Mouse (Mus musculus): ENCODE results near the gene Ss18l2. TPM values are rescaled to one million over a fixed set of nuclear protein-coding genes. Genes with fewer than 3 reads are reported as not detected.
A peak's percentile ranks its signal among the peaks of the same experiment; 100 is the strongest.

Gene Ss18l2
- polyA plus RNA-seq, 1 experiment from 2014 or later, result 134 TPM

GRCm38 (mm10) chr9:121673716-121674115 lies 36.4 kb upstream of the Ss18l2 start:
- Histone ChIP-seq H3K27me3 (ENCODE audit: control insufficient read depth, insufficient read depth, low read length) (peaks cover 10% of the 10 kb centered on the region), H3K4me3 (ENCODE audit: low read depth, low read length) (no peak overlapping the region), H3K4me2 (ENCODE audit: low read depth) (no peak overlapping the region), H3K4me1 (ENCODE audit: control insufficient read depth, insufficient read depth, low read length) (peaks cover 10% of the 10 kb centered on the region; the same call in 1 of the 2 replicates), H3K9me3 (ENCODE audit: control insufficient read depth, low read length) (no peaks in the 10 kb centered on the region), H3K36me3 (ENCODE audit: control insufficient read depth, insufficient read depth, low read length) (no peaks in the 10 kb centered on the region), H3K9ac (ENCODE audit: low read length) (no peak overlapping the region), H3K27ac (ENCODE audit: low read depth, low read length) (no peak overlapping the region)
- WGBS, result 87% methylated on average over 5 of the region's 5 CpGs
- DNase-seq (ENCODE audit: low spot score) (no peak), ATAC-seq (ENCODE audit: insufficient read depth, low FRiP score, low TSS enrichment) (no peak)

GRCm38 (mm10) chr9:121675011-121675410 lies 35.1 kb upstream of the Ss18l2 start:
- DNase-seq (ENCODE audit: low spot score), result no peak
- no peak overlapping the region for H3K4me2 ChIP-seq (ENCODE audit: low read depth)
- peaks cover 9% of the 10 kb centered on the region; the same call in 1 of the 2 replicates for H3K4me1 ChIP-seq (ENCODE audit: control insufficient read depth, insufficient read depth, low read length)
- no peak overlapping the region for H3K27ac ChIP-seq (ENCODE audit: low read depth, low read length)
- ATAC-seq (ENCODE audit: insufficient read depth, low FRiP score, low TSS enrichment), result no peak
- no peak overlapping the region for H3K4me3 ChIP-seq (ENCODE audit: low read depth, low read length)
- H3K27me3 ChIP-seq (ENCODE audit: control insufficient read depth, insufficient read depth, low read length), result peaks cover 8% of the 10 kb centered on the region
- no peaks in the 10 kb centered on the region for H3K9me3 ChIP-seq (ENCODE audit: control insufficient read depth, low read length)
- H3K9ac ChIP-seq (ENCODE audit: low read length), result no peak overlapping the region
- H3K36me3 ChIP-seq (ENCODE audit: control insufficient read depth, insufficient read depth, low read length), result no peaks in the 10 kb centered on the region
- 85% methylated on average over 9 of the region's 9 CpGs for WGBS

- Histone ChIP-seq H3K4me3 (ENCODE audit: low read depth, low read length) (no peak overlapping the region), H3K9me3 (ENCODE audit: control insufficient read depth, low read length) (no peaks in the 10 kb centered on the region), H3K27ac (ENCODE audit: low read depth, low read length) (no peak overlapping the region), H3K4me2 (ENCODE audit: low read depth) (no peak overlapping the region), H3K27me3 (ENCODE audit: control insufficient read depth, insufficient read depth, low read length) (peaks cover 3% of the 10 kb centered on the region; the same call in 1 of the 2 replicates), H3K9ac (ENCODE audit: low read length) (no peak overlapping the region), H3K36me3 (ENCODE audit: control insufficient read depth, insufficient read depth, low read length) (no peaks in the 10 kb centered on the region), H3K4me1 (ENCODE audit: control insufficient read depth, insufficient read depth, low read length) (peaks cover 7% of the 10 kb centered on the region; the same call in 1 of the 2 replicates)
- no peak for DNase-seq (ENCODE audit: low spot score)
- 94% methylated on average over 2 of the region's 2 CpGs for WGBS
- no peak for ATAC-seq (ENCODE audit: insufficient read depth, low FRiP score, low TSS enrichment)
Measured at GRCm38 (mm10) chr9:121675556-121675955, 34.6 kb upstream of the Ss18l2 start.

DNA sequence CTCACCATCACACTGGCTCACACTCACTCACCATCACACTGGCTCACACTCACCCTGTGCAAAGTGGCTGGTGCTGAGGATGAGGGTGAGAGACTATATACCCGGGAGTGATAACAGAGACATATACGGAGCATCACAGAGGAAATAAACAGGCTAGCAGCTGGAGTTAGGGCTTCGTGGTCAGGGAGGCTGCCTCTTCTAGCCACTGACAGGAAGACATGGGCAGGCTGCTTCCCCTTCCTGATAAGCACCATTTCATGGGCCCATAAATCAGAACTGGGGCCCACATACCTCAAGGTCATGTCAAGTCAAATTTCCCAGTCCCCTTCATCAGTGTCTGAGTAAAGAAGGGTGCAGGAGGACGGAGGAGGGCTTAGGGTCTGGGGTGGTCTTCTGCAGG lies 33.1 kb upstream of the Ss18l2 start:
- Histone ChIP-seq H3K4me2 (ENCODE audit: low read depth) (no peak overlapping the region), H3K9me3 (ENCODE audit: control insufficient read depth, low read length) (no peaks in the 10 kb centered on the region), H3K36me3 (ENCODE audit: control insufficient read depth, insufficient read depth, low read length) (no peaks in the 10 kb centered on the region), H3K9ac (ENCODE audit: low read length) (no peak overlapping the region), H3K4me1 (ENCODE audit: control insufficient read depth, insufficient read depth, low read length) (0 out of 2 replicates have a peak, but pooled peaks cover 5% of the 10 kb centered on the region), H3K4me3 (ENCODE audit: low read depth, low read length) (no peak overlapping the region), H3K27ac (ENCODE audit: low read depth, low read length) (no peak overlapping the region), H3K27me3 (ENCODE audit: control insufficient read depth, insufficient read depth, low read length) (no peaks in the 10 kb centered on the region)
- WGBS, result 84% methylated on average over 4 of the region's 4 CpGs
- ATAC-seq (ENCODE audit: insufficient read depth, low FRiP score, low TSS enrichment) (no peak), DNase-seq (ENCODE audit: low spot score) (no peak)

DNA sequence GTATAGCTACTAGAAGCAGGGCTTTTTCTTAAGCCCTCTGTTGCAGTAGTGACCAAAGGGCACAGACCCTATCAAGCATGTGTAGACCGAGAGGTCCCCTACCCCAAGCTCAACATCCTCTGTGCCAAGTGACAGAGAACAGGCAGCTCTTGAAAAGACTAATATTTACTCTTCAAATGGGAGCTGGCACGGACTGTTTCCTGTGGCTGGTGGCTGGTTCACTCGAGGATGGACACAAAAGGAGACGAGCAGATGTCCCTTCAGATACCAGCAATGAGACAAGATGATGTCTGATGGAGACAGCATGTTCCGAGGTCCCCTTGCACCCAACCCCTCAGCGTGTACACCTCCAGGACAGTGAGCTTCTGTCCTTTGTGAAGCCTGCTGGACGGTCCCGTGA lies 32.7 kb upstream of the Ss18l2 start:
- no peaks in the 10 kb centered on the region for H3K9me3 ChIP-seq (ENCODE audit: control insufficient read depth, low read length)
- WGBS, result 78% methylated on average over 8 of the region's 8 CpGs
- no peak overlapping the region for H3K4me3 ChIP-seq (ENCODE audit: low read depth, low read length)
- 0 out of 2 replicates have a peak, but pooled peaks cover 2% of the 10 kb centered on the region for H3K4me1 ChIP-seq (ENCODE audit: control insufficient read depth, insufficient read depth, low read length)
- H3K27me3 ChIP-seq (ENCODE audit: control insufficient read depth, insufficient read depth, low read length), result no peaks in the 10 kb centered on the region
- H3K27ac ChIP-seq (ENCODE audit: low read depth, low read length), result no peak overlapping the region
- H3K4me2 ChIP-seq (ENCODE audit: low read depth), result no peak overlapping the region
- H3K9ac ChIP-seq (ENCODE audit: low read length), result no peak overlapping the region
- H3K36me3 ChIP-seq (ENCODE audit: control insufficient read depth, insufficient read depth, low read length), result no peaks in the 10 kb centered on the region
- DNase-seq (ENCODE audit: low spot score), result no peak
- ATAC-seq (ENCODE audit: insufficient read depth, low FRiP score, low TSS enrichment), result no peak

- peak; percentile 61 for ATAC-seq (ENCODE audit: insufficient read depth, low FRiP score, low TSS enrichment)
- 0 out of 2 replicates have a peak, but pooled peaks cover 2% of the 10 kb centered on the region for H3K4me1 ChIP-seq (ENCODE audit: control insufficient read depth, insufficient read depth, low read length)
- H3K27me3 ChIP-seq (ENCODE audit: control insufficient read depth, insufficient read depth, low read length), result no peaks in the 10 kb centered on the region
- no peak overlapping the region for H3K9ac ChIP-seq (ENCODE audit: low read length)
- H3K4me3 ChIP-seq (ENCODE audit: low read depth, low read length), result no peak overlapping the region
- DNase-seq (ENCODE audit: low spot score), result peak; percentile 74
- no peak overlapping the region for H3K27ac ChIP-seq (ENCODE audit: low read depth, low read length)
- peaks cover 2% of the 10 kb centered on the region; the same call in 1 of the 2 replicates for H3K36me3 ChIP-seq (ENCODE audit: control insufficient read depth, insufficient read depth, low read length)
- H3K9me3 ChIP-seq (ENCODE audit: control insufficient read depth, low read length), result no peaks in the 10 kb centered on the region
- WGBS, result 19% methylated on average over 6 of the region's 6 CpGs
- no peak overlapping the region for H3K4me2 ChIP-seq (ENCODE audit: low read depth)
Measured at GRCm38 (mm10) chr9:121679549-121679948, 30.6 kb upstream of the Ss18l2 start.

- Histone ChIP-seq H3K27me3 (ENCODE audit: control insufficient read depth, insufficient read depth, low read length) (no peaks in the 10 kb centered on the region), H3K4me2 (ENCODE audit: low read depth) (no peak overlapping the region), H3K4me1 (ENCODE audit: control insufficient read depth, insufficient read depth, low read length) (0 out of 2 replicates have a peak, but pooled peaks cover 2% of the 10 kb centered on the region), H3K27ac (ENCODE audit: low read depth, low read length) (no peak overlapping the region), H3K36me3 (ENCODE audit: control insufficient read depth, insufficient read depth, low read length) (peaks cover 4% of the 10 kb centered on the region; the same call in 1 of the 2 replicates), H3K4me3 (ENCODE audit: low read depth, low read length) (no peak overlapping the region), H3K9me3 (ENCODE audit: control insufficient read depth, low read length) (no peaks in the 10 kb centered on the region), H3K9ac (ENCODE audit: low read length) (no peak overlapping the region)
- WGBS, result 75% methylated on average over 8 of the region's 8 CpGs
- no peak for DNase-seq (ENCODE audit: low spot score)
- ATAC-seq (ENCODE audit: insufficient read depth, low FRiP score, low TSS enrichment), result no peak
Measured at GRCm38 (mm10) chr9:121681191-121681590, 28.9 kb upstream of the Ss18l2 start.

DNA sequence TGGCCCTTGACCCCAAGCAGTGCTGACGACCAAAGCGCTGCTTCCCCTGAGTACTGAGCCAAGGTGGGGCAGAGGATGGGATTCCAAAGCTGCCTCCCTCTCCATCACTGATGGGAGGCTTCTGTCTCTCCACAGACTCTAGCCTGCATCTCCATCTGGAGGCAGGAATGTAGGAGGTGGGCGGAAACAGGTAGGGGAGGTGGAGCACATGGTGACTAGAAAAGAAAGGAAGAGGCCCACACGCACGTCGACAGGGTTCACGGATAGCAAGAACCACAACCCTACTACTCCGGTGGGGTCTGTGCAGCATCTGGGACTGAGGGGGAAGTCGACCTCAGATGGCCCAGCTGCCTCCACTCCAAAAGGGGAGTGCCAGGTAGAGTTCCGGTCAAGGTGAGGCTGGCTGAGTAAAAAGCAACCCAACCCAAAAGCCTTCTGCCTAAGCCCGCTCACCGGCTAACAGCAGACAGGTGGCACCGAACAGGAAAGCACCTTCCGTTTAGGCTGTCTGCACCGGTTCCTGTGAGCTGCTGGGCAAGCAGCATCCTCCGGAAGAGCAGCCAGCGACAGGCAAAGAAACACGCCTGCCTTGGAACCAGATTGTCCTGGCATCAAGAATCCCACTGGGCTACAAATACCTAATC lies 28.0 kb upstream of the Ss18l2 start:
- 0 out of 2 replicates have a peak, but pooled peaks cover 2% of the 10 kb centered on the region for H3K4me1 ChIP-seq (ENCODE audit: control insufficient read depth, insufficient read depth, low read length)
- H3K27me3 ChIP-seq (ENCODE audit: control insufficient read depth, insufficient read depth, low read length), result no peaks in the 10 kb centered on the region
- H3K4me2 ChIP-seq (ENCODE audit: low read depth), result no peak overlapping the region
- no peak for ATAC-seq (ENCODE audit: insufficient read depth, low FRiP score, low TSS enrichment)
- H3K27ac ChIP-seq (ENCODE audit: low read depth, low read length), result no peak overlapping the region
- H3K9me3 ChIP-seq (ENCODE audit: control insufficient read depth, low read length), result no peaks in the 10 kb centered on the region
- 83% methylated on average over 18 of the region's 18 CpGs for WGBS
- no peak overlapping the region for H3K4me3 ChIP-seq (ENCODE audit: low read depth, low read length)
- no peak for DNase-seq (ENCODE audit: low spot score)
- no peak overlapping the region for H3K9ac ChIP-seq (ENCODE audit: low read length)
- H3K36me3 ChIP-seq (ENCODE audit: control insufficient read depth, insufficient read depth, low read length), result peaks cover 4% of the 10 kb centered on the region; the same call in 1 of the 2 replicates

GRCm38 (mm10) chr9:121684702-121685101 lies 25.4 kb upstream of the Ss18l2 start:
- Histone ChIP-seq H3K4me1 (ENCODE audit: control insufficient read depth, insufficient read depth, low read length) (no peaks in the 10 kb centered on the region), H3K9ac (ENCODE audit: low read length) (no peak overlapping the region), H3K4me2 (ENCODE audit: low read depth) (no peak overlapping the region), H3K27me3 (ENCODE audit: control insufficient read depth, insufficient read depth, low read length) (no peaks in the 10 kb centered on the region), H3K36me3 (ENCODE audit: control insufficient read depth, insufficient read depth, low read length) (peaks cover 8% of the 10 kb centered on the region; the same call in 1 of the 2 replicates), H3K4me3 (ENCODE audit: low read depth, low read length) (no peak overlapping the region), H3K9me3 (ENCODE audit: control insufficient read depth, low read length) (no peaks in the 10 kb centered on the region), H3K27ac (ENCODE audit: low read depth, low read length) (no peak overlapping the region)
- ATAC-seq (ENCODE audit: insufficient read depth, low FRiP score, low TSS enrichment) (no peak), DNase-seq (ENCODE audit: low spot score) (no peak)
- 85% methylated on average over 7 of the region's 7 CpGs for WGBS
